Mouse (Mus musculus) 416B (cell line): ENCODE data around the gene Mat2a.
A peak's percentile ranks its signal among the peaks of the same experiment; 100 is the strongest.
"Not testable (repeated sequence)": the region's sequence is repeated elsewhere in the genome, so short reads cannot be mapped to it uniquely, and the experiment has no call there.

Experiments
- DNase-seq: peaks from one replicate; pipeline ENCODE4 v3.0.0; 2011; ENCODE audit warnings: low read depth

Mat2a gene

DNA sequence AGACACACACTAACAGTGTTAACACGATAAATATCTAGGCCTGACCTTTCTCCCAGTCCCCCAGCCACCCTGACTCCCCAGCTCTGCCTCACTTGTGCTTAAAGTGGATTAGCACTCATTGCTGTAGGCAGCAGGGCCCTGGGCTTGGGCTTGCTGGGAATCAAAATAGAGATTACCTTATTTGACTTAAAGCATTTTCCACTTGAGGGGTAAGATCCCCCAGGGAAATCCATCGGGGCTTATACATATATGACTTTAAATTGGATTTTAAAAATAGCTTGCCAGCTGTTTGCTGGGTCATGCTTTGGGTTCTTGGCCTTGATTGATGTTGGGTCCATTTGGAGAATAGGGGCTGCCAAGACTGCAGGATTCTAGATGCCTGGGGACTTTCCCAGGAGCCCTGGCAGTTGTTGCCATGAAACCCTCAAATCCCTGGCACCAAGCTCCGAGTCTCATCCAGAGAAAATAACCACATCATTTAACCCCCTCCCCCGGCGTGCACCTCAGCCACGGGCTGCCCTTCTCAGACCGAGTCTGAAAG, 15.5 kb upstream of the Mat2a start:
- DNase-seq, result no peak

DNA sequence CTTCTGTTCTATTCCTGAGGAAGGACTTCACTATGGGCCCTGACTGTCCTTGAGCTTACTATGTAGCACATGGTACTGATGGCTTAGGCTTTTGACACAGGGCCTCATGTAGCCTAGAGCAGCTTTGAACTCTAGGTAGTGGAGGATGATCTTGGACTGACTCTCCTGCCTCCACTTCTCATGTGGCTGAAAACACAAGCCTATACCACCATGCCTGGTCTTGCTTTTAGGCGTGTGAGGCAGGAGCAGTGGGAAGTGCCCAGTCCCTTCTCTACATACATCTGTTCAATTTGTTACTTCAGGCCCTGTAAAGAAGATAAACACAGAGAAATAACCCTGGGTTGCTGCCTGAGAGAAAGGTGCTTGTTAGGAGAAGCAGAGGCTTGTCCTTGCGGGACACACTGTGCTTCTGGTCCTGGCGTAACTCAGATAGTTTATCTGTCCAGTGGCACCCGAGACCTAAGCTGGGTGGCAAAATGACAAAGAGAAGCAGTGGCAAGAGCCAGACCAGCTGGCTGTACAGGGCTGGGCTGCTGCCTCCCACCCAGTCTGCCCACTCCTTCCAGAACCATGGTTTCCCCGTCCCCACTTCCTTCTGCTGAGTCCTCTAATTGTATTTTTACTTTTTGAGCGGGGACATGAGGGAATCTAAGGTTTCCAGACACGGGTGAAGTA, 14.9 kb upstream of the Mat2a start:
- no peak for DNase-seq

DNA sequence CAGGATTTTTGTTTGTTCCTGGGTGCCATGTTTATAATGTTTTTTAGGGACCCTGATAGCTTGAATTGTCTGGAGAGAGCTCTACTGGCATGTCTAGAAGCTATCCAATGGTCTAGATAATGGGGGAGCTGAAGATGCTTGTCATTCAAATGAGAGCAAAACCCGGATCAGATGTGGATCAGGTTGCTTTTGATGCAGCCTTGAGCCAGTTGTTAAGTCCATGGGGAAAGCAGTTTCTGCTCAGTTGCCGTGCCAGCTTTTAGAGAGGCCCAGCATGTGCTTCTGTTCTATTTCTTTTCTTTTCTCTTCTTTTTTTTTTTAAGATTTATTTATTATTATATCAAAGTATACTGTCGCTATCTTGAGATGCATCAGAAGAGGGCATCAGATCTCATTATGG, 14.2 kb upstream of the Mat2a start:
- DNase-seq, result no peak

DNA sequence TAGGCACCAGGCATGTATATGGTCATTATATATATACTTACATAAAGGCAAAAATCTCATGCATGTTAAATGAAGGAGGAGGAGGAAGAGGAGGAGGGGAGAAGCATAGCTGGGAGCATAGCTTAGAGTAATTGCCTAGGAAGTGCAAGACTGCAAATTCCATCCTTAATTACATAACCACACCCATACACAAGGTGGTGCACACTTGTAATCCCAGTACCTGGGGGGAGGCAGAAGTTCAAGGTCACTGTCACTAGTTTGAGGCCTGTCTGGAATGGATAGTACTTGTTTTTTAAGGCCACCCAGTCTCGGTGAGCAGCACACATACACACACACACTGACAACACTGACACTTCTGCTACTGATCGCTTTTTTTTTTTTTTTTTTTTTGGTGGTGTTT, 13.0 kb upstream of the Mat2a start:
- DNase-seq, result no peak

DNA sequence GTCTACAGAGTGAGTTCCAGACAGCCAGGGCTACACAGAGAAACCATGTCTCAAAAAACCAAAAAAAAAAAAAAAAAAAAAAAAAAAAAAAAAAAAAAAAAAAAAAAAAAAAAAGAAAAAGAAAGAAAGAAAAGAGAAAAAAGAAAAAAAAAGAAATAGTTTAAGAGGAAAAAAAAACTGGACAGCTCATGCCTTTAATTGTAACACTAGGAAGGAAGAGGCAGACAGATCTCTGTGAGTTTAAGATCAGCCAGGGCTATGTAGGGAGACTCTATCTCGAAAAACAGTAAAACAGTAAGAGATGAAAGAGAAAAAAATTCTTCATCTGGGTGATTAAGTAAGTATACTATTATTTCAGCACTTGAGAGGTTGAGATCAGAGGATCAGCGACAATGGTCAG, 12.4 kb upstream of the Mat2a start:
- DNase-seq, result not testable (repeated sequence)

DNA sequence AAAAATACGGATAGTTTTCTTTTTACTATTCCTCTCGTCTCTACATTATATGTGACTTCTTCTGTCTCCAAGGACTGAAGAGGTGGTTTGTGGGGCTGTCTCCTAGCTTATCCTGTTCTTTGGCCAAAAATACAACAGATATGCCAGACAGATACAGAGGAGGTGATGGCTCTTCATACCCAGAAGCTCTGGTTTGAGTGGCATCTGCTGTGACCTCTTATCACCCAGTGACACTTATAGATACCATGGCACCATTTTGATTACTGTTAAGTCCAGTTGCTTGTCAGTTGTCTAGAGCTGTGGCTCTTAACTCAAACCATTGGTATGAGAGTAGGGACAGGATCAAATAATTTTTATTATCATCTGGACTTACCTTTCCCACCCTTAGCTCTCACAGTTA, 8.1 kb upstream of the Mat2a start:
- DNase-seq, result no peak

DNA sequence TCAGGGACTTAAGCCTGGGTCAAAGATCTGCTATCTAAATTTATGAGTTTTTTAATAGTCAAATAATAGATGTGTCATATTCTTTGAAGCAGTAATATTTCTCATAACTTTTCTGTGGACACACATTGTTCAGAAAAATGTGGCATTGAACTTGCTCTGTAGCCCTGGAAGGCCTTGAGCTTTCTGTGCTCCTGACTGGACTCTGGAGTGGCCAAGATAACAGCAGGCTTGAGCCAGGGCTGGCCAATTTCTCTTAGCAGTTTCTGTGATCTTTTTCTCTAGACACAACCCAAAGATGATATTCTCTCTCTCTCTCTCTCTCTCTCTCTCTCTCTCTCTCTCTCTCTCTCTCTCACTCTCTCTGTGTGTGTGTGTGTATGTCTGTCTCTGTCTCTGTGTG, 5.7 kb upstream of the Mat2a start:
- DNase-seq, result no peak

DNA sequence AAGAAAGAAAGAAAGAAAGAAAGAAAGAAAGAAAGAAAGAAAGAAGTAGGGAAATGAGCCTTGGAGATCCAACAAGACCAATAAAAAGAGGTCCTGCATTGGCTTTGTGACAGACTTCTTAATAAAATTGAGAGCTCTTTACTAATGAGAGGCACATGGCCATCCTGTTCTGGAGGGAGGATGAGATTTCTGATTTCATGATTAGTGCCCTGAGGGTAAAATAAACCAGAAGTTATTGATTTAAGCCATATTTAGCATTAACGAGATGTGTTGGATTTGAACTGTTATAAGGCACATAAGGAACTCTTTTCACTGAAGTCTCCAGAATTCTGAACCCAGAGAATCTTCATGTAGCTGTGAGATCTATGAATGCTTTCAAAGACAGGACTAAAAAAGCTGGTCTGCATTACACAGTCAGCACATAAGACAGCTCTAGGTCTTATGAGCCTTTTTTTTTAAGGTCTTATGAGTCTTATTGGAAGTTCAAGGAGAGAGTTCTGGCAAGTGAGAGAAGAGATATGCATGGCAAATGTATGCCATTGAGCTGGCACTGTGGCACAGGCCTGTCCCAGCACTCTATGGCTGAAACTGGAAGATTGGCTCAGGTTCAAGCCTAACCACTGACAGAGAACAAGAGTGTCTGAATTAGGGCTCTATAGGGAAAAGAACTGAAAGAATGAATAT, 3.7 kb upstream of the Mat2a start:
- no peak for DNase-seq

DNA sequence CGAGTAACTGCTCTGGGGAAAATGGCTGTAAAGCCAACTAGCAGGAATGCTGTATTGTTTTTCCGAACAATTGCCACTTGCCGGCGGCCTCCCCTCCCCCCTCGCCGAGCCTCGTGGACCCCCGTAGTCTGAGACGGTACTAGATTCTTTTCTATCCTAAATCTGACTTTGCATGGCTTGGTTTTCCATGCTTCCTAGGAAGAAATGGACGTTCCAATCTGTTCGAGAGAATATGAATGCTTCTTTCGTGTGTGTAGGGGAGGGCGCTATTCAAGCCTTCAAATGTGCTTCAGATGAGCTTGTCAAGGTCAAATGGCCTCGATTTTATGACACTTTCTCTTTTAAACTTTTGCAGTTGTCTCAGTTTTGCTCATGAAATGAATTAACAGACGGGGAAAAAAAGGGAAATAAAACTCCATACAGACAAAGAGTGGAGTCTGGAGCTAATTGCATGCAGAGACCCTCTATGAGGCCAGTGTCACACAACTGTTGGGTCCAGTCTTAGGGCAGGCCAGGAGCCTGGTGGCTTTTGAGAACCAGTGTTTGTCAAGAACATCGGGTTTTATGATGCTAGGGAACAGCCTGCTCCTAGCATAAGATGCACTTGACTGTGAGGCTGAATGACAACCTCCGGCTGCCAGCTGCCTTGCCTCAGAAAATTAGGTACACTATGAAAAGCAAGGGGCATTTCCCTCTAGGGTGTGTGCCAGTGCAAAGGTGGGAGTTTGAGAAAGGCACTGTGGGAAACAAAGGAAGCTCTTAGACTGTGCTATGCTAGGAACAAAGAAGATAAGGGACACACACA, 1.0 kb upstream of the Mat2a start:
- DNase-seq, result peak; percentile 76

DNA sequence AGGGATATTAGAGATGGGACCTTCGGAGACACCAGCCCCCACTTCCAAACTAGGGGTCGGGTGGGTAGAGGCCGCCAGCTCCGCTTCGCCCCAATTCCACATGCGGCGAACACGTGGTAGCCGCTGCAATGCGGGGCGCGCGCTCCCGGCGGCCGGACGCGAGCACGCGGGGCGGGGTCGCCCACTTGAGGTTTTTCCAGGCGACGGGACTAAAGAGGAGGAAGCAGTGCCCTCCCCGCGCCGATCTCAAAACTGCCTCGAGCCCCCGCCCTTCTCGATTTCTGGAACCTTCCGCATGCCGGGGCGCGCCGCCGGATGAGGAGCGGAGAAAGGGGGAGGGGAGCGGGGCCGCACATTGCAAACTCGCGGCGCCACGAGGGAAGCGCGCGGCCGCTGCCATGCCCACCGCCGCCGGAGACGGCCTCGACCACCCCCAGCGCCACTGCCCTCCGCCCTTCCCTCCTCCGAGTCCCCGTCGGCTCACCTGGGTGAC, 450 bp downstream of the Mat2a start:
- DNase-seq, result peak; percentile 88

DNA sequence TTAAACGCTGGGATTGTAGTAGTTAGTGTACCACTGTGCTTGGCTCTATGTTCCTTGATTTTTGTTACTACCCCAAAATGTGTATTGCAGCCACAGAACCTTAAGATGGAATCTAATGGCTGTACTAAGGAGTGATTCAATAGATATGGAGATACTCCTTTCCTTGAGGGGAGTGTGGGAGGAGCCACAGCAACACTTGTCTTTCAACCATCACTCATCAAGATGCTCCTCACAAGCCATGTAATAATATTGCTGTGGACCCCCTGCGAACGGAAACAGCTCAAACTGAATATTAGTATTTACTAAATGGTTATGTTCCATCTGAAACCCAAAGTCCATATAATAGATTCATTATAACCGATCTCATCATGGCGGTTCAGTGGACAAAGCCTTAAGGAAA, 1.1 kb downstream of the Mat2a start:
- DNase-seq, result peak; percentile 59

DNA sequence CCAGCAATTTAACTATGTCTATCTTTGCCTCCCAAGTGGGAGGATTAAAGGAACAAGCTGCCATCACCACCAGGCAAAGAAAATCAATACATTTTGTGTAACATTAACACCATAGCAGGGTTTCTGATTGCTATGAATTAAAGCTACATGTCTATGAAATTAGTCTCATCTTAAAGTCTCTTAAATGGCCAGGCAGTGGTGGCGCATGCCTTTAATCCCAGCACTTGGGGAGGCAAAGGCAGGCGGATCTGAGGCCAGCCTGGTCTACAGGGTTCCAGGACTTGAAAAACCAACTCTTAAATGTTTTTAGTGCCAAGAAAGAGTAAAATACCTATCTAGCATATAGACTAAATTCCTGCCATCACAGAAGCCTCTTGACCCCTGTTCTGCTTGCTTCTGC, 7.2 kb downstream of the Mat2a start:
- no peak for DNase-seq

DNA sequence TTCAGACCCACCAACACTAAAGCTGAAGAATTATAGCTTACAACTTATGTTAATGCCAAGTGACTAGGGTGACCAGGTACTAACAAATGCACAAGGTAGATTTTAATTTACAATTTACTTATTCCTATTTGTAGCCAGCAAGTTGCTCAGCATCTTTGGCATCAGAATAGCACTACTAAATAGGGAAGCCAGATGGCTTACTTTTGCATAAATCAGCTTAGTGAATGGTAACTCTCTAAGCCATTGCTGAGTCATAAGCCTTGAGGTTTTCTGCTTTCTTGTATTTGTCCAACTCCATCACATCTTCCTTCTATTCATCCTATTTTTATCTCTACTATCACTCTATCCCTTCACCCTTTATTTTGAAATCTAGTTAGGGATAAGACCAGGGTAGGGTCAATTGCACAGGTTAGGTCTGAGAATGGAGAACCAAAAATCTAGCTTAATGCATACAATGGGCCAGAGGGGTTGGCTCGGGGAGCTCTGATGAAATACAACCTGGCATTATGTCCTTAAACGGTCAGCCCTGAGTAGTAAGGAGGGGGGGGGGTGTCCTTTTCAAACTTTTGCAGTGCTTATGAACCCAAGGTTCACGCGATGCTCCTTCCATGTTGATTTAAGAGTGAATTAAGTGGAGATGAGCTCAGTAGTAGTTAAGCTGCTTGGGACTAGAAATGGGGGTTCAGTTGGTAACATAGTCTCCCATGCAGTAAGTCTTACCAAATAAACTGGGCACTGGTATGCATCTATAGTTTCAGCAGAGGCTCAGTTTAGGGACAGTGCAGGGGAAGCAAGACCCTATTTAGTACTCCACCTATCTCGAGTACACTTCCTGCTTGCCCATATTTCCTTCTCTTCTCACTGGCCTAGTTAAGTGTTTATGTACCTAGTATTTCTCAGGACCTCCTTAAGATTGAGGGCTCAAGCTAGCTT, 8.1 kb downstream of the Mat2a start:
- DNase-seq, result peak; percentile 69

DNA sequence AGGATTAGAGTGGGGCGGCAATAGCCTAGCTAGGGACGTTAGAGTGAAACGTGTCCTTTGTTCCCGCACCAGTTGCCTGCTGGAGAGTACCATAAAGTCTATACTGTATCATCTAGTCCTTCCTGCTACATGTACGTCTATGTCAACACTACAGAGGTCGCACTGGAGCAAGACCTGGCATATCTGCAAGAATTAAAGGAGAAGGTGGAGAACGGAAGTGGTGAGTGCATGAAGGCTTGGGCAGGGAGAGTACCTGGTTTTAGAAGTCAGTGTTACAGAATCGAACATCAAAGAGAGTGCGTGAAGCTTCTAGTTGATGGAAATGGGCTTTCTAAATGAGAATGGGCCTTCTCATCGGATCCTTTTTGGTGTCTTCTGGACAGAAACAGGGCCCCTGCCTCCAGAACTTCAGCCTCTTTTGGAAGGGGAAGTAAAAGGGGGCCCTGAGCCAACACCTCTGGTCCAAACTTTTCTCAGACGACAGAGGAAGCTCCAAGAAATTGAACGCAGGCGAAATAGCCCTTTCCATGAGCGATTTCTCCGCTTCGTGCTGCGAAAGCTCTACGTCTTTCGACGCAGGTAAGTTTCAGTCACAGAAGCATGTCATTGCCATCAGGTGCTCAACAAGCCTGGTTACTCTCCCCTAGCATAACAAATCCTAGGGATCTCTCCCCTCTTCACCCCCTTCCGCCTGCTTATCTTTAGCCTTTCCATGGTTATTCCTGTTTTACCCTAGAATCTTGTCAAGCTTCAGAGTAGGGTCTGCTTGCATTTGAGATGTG, 10.1 kb downstream of the Mat2a start:
- no peak for DNase-seq

DNA sequence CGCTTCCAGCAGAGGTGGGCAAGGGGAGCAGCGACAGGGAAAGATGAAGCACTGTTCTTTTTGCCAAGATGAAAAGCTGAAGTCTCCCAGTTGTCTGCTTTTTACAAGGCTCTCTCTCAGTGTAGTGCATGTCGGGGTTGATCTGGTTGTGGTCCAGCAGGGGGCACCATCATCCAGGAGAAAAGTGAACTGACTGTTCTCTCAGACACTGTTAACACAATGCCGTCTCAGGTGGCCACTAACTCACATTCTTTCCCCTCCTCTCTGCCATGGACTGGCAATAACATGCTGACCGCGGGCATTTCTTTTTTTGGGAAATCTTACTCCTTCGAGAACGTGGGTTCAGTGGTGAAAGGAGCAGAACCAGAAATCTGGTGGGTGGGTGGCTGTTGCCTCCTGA, 11.3 kb downstream of the Mat2a start:
- DNase-seq, result peak; percentile 76

DNA sequence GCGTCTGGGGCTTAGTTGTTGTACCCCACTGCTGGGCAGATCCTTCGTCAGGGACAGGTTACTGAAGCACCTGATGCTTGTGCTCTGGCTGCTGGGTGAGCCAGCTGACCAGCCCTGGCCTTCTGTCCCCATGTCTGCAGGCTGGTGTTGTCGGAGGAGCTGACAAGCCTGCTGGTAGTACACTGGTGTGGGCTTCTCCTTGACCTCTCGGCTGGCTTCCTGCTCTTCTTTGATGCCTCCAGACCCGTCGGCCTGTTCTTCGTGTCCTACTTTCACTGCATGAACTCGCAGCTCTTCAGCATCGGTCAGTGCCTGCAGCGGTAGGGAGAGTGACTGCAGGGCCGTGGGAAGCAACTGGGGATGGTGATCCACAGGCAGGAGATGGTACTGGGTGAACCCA, 13.7 kb downstream of the Mat2a start:
- DNase-seq, result no peak

DNA sequence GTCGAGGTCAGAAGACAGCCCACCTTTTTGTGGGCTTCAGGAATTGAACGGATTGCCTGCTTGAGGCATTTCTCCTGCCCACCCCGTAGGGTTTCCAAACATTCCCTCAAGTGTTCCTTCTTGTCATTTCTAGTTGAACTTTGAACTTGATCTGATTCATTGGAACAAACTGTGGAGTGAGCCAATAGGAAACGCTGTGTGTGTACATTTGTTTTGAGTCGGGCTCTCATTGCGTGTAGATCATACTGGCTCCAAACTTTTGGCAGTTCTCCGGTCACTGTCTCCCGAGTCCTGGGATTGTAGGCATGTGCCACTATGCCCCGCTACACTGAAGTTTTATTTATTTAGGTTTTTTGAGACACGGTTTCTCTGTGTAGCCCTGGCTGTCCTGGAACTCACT, 18.5 kb downstream of the Mat2a start:
- DNase-seq, result no peak

DNA sequence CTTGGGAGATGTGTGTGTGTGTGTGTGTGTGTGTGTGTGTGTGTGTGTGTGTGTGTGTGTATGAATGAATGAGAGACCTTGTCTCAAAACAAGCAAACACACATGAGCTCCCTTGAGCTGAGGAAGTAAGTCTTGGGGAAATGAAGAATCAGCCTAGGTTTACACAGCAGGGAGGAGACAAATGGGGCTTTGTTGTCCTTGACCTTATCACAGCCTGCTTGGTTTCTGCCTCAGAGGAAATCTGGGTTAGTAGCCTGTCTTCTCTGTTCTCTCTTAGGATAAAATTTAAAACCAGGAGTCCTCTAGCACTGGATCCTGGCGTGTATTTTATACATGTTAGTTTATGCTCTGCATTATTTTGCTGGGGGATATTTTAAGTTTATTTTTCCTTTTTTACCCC, 19.6 kb downstream of the Mat2a start:
- DNase-seq, result no peak

DNA sequence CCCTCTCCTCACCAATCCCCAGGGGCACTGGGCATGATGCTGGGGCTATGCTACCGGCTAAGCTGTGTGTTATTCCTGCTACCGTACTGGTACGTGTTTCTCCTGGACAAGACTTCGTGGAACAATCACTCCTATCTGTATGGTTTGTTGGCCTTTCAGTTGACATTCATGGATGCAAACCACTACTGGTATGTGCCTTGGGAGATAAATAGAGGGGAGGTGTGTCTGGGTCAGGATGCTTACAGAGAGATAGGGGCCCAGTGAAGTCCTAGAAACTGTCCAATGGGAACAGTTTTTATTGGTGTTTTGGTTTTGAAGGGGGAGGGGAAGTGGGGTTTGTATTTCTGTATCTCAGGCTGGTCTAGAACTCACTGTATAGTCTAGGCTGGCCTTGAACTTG, 21.1 kb downstream of the Mat2a start:
- DNase-seq, result no peak

DNA sequence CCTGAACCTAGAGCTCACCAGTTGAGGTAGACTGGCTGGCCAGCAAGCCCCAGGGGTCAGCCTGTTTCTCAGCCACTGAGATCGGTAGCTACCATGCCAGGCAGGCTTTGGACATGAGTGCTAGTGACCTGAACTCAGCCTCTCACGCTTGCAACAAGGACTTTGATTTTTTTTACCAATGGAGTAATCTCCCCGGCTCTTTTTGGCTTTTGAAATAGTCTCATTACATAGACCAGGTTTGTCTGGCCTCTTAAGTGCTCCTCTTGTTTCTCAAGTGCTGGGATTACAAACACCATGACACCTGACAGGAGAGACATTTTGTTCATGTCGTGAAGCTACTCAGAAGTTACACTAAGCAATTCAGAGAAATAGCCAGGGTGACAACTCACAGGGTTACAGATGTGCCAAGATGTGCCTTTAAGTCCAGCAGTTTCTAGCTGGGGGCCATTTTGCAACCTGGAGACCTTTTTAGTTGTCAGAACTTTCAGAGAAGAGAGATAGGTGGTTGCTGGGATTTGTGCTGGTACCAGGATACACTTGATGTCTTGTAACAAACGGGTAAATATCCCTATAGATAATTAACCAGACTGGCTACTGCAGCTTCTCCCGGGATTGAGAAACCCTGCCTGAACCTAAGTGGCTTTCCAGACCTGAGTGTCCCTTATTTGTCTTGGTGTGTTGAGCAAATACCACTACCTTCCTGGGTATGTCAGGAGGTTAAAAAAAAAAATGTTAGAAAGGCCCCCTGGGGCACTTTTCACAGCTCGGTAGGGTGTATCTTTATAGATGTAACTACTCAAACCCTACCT, 23.2 kb downstream of the Mat2a start:
- DNase-seq, result no peak
